Mouse (Mus musculus) intestine, postnatal 0 days (tissue): ENCODE measurements around the gene Grip1. TPM values are rescaled to one million over a fixed set of nuclear protein-coding genes. Genes with fewer than 3 reads are reported as not detected.

Experiments used
- ATAC-seq: fragments of 200-750 bp; cut with Nextera tagmentation; 2 replicates; pipeline ENCODE4 v1.8.0; 2017; ENCODE audit warnings: mild to moderate bottlenecking, moderate TSS enrichment, moderate library complexity
- H3K27ac ChIP-seq: fragments of 300-500 bp; sonication (generic); 2 replicates; pipeline ENCODE4 v1.5.1; 2014; ENCODE audit warnings: mild to moderate bottlenecking, low read depth, low read length, moderate library complexity
- H3K27me3 ChIP-seq: fragments of 300-500 bp; sonication (generic); replicated peaks from 2 replicates; pipeline ENCODE4 v1.6.1; 2014; ENCODE audit warnings: low read length, mixed read lengths; ENCODE audit not compliant: control insufficient read depth, insufficient read depth
- H3K36me3 ChIP-seq: fragments of 300-500 bp; sonication (generic); 2 replicates; pipeline ENCODE4 v1.6.1; 2014; ENCODE audit warnings: mild to moderate bottlenecking, moderate library complexity; ENCODE audit not compliant: control insufficient read depth, insufficient read depth
- H3K4me1 ChIP-seq: fragments of 300-500 bp; sonication (generic); replicated peaks from 2 replicates; pipeline ENCODE4 v1.6.1; 2014; ENCODE audit warnings: antibody characterized with exemption, low read length, mixed read lengths; ENCODE audit not compliant: control insufficient read depth, insufficient read depth
- H3K4me2 ChIP-seq: fragments of 300-500 bp; sonication (generic); replicated peaks from 2 replicates; pipeline ENCODE4 v1.6.1; 2014; ENCODE audit warnings: low read depth, mild to moderate bottlenecking, moderate library complexity
- H3K4me3 ChIP-seq: fragments of 300-500 bp; sonication (generic); 2 replicates; pipeline ENCODE4 v1.5.1; 2014; ENCODE audit warnings: low read depth, low read length
- H3K9ac ChIP-seq: fragments of 300-500 bp; sonication (generic); 2 replicates; pipeline ENCODE4 v1.6.1; 2014; ENCODE audit warnings: mild to moderate bottlenecking, low read depth, low read length
- H3K9me3 ChIP-seq: fragments of 300-500 bp; sonication (generic); 2 replicates; pipeline ENCODE4 v1.6.1; 2016; ENCODE audit warnings: mixed run types; ENCODE audit not compliant: control insufficient read depth
- CTCF ChIP-seq: sonication (generic); IDR thresholded peaks from 2 replicates; pipeline ENCODE4 v1.5.1; 2016; ENCODE audit warnings: low read depth, mild to moderate bottlenecking, control low read depth, antibody characterized with exemption, moderate library complexity
- WGBS: fragments of 180-500 bp; shearing (Covaris S2); extraction: QIAGEN DNeasy Blood & Tissue Kit; methylation state at CpG from one replicate; pipeline ENCODE4 v1.1.7; 2014; 5-methylcytosine and 5-hydroxymethylcytosine counted together
- polyA plus RNA-seq: library from polyadenylated mRNA; unstranded; fragments of >200 nt; fragmentation: Nextera tagmentation; extraction: Ambion mirVana; gene quantifications from 2 replicates; pipeline ENCODE4 v1.2.1, GENCODE M21; 2015

The Grip1 gene
- polyA plus RNA-seq, 1 experiment from 2014 or later: 0.48 TPM

- Histone ChIP-seq H3K27ac (no peak overlapping the region), H3K9ac (no peak overlapping the region), H3K9me3 (no peaks in the 10 kb centered on the region), H3K4me3 (no peak overlapping the region), H3K27me3 (no peaks in the 10 kb centered on the region), H3K4me2 (no peak overlapping the region), H3K4me1 (no peaks in the 10 kb centered on the region), H3K36me3 (no peaks in the 10 kb centered on the region)
- no peak for ATAC-seq
- 82% methylated on average over 11 of the region's 11 CpGs for WGBS
- TF ChIP-seq CTCF: no peak
Measured at GRCm38 (mm10) chr10:119666386-119666785, 212.8 kb downstream of the Grip1 start.

GRCm38 (mm10) chr10:119670456-119670855 is 216.8 kb downstream of the Grip1 start:
- 51% methylated on average over 7 of the region's 7 CpGs for WGBS

GRCm38 (mm10) chr10:119684377-119684826 is 230.8 kb downstream of the Grip1 start:
- H3K36me3 ChIP-seq: no peaks in the 10 kb centered on the region
- no peak overlapping the region for H3K9ac ChIP-seq
- H3K4me1 ChIP-seq: no peaks in the 10 kb centered on the region
- H3K9me3 ChIP-seq: no peaks in the 10 kb centered on the region
- H3K27ac ChIP-seq: no peak overlapping the region
- no peak for TF ChIP-seq CTCF
- 79% methylated on average over 3 of the region's 3 CpGs for WGBS
- no peak for ATAC-seq
- H3K4me2 ChIP-seq: no peak overlapping the region
- H3K4me3 ChIP-seq: no peak overlapping the region
- no peaks in the 10 kb centered on the region for H3K27me3 ChIP-seq

More at GRCm38 (mm10) chr10:119670456-119670855, 216.8 kb downstream of the Grip1 start:
- no peak overlapping the region for H3K4me3 ChIP-seq
- no peak overlapping the region for H3K27ac ChIP-seq
- ATAC-seq: no peak
- no peaks in the 10 kb centered on the region for H3K4me1 ChIP-seq
- no peaks in the 10 kb centered on the region for H3K27me3 ChIP-seq
- no peaks in the 10 kb centered on the region for H3K36me3 ChIP-seq
- TF ChIP-seq CTCF: no peak
- no peak overlapping the region for H3K4me2 ChIP-seq
- H3K9ac ChIP-seq: no peak overlapping the region
- no peaks in the 10 kb centered on the region for H3K9me3 ChIP-seq

- Histone ChIP-seq H3K27me3 (peaks cover 11% of the 10 kb centered on the region; the same call in 1 of the 2 replicates), H3K4me3 (peak overlapping the region; percentile 16; the same call in 1 of the 2 replicates), H3K4me2 (peak overlapping the region; percentile 54), H3K27ac (no peak overlapping the region), H3K9ac (no peak overlapping the region), H3K9me3 (no peaks in the 10 kb centered on the region), H3K36me3 (no peaks in the 10 kb centered on the region), H3K4me1 (no peaks in the 10 kb centered on the region)
- TF ChIP-seq CTCF: no peak
- ATAC-seq: no peak
- 8% methylated on average over 16 of the region's 16 CpGs for WGBS
Measured at GRCm38 (mm10) chr10:119691358-119692083, 237.9 kb downstream of the Grip1 start.

- Histone ChIP-seq H3K27me3 (peaks cover 11% of the 10 kb centered on the region; the same call in 1 of the 2 replicates), H3K36me3 (no peaks in the 10 kb centered on the region), H3K4me2 (peak overlapping the region; percentile 54), H3K9ac (no peak overlapping the region), H3K4me3 (peak overlapping the region; percentile 16; the same call in 1 of the 2 replicates), H3K27ac (no peak overlapping the region), H3K9me3 (no peaks in the 10 kb centered on the region), H3K4me1 (no peaks in the 10 kb centered on the region)
- WGBS: 6% methylated on average over 26 of the region's 26 CpGs
- TF ChIP-seq CTCF: no peak
- no peak for ATAC-seq
Measured at GRCm38 (mm10) chr10:119692284-119692890, 238.8 kb downstream of the Grip1 start.

GRCm38 (mm10) chr10:119693400-119693799 is 239.8 kb downstream of the Grip1 start:
- Histone ChIP-seq H3K4me3 (no peak overlapping the region), H3K9ac (no peak overlapping the region), H3K36me3 (no peaks in the 10 kb centered on the region), H3K4me2 (no peak overlapping the region), H3K9me3 (no peaks in the 10 kb centered on the region), H3K4me1 (no peaks in the 10 kb centered on the region), H3K27ac (no peak overlapping the region), H3K27me3 (peaks cover 11% of the 10 kb centered on the region; the same call in 1 of the 2 replicates)
- TF ChIP-seq CTCF: no peak
- no peak for ATAC-seq
- WGBS: 73% methylated on average over 5 of the region's 5 CpGs
